Mouse (Mus musculus): ENCODE results near the gene C1rb. TPM values are rescaled to one million over a fixed set of nuclear protein-coding genes. Genes with fewer than 3 reads are reported as not detected.
"Not testable (repeated sequence)": the region's sequence is repeated elsewhere in the genome, so short reads cannot be mapped to it uniquely, and the experiment has no call there.

C1rb gene
- polyA plus RNA-seq, 1 experiment from 2014 or later = not detected

- Histone ChIP-seq H3K9me3 (ENCODE audit: control insufficient read depth, low read length) (peaks cover 3% of the 10 kb centered on the region; the same call in 1 of the 2 replicates), H3K4me1 (ENCODE audit: control insufficient read depth, insufficient read depth, low read length) (no peaks in the 10 kb centered on the region), H3K9ac (ENCODE audit: low read depth, low read length) (no peak overlapping the region), H3K4me2 (ENCODE audit: low read depth, low read length) (no peak overlapping the region), H3K4me3 (ENCODE audit: low read length) (no peak overlapping the region), H3K27ac (ENCODE audit: low read length) (no peak overlapping the region), H3K27me3 (replicated peaks; ENCODE audit: control insufficient read depth, insufficient read depth, low read length) (no peaks in the 10 kb centered on the region), H3K36me3 (ENCODE audit: control insufficient read depth, insufficient read depth, low read length) (no peaks in the 10 kb centered on the region)
- 79% methylated on average over 3 of the region's 3 CpGs for WGBS
- ATAC-seq = peak; percentile 95
Observed at GRCm38 (mm10) chr6:124549023-124549550, 21.0 kb upstream of the C1rb start.

GRCm38 (mm10) chr6:124552766-124553165, 17.3 kb upstream of the C1rb start:
- no peak for ATAC-seq
- 67% methylated on average over 22 of the region's 22 CpGs for WGBS
- Histone ChIP-seq H3K27ac (ENCODE audit: low read length) (no peak overlapping the region), H3K4me1 (ENCODE audit: control insufficient read depth, insufficient read depth, low read length) (no peaks in the 10 kb centered on the region), H3K4me3 (ENCODE audit: low read length) (no peak overlapping the region), H3K27me3 (replicated peaks; ENCODE audit: control insufficient read depth, insufficient read depth, low read length) (no peaks in the 10 kb centered on the region), H3K9ac (ENCODE audit: low read depth, low read length) (no peak overlapping the region), H3K4me2 (ENCODE audit: low read depth, low read length) (no peak overlapping the region), H3K36me3 (ENCODE audit: control insufficient read depth, insufficient read depth, low read length) (no peaks in the 10 kb centered on the region), H3K9me3 (ENCODE audit: control insufficient read depth, low read length) (peaks cover 3% of the 10 kb centered on the region; the same call in 1 of the 2 replicates)

GRCm38 (mm10) chr6:124555956-124556355, 14.1 kb upstream of the C1rb start:
- not testable (repeated sequence) for H3K27me3 ChIP-seq (replicated peaks; ENCODE audit: control insufficient read depth, insufficient read depth, low read length); H3K27ac ChIP-seq (ENCODE audit: low read length); H3K36me3 ChIP-seq (ENCODE audit: control insufficient read depth, insufficient read depth, low read length); H3K4me3 ChIP-seq (ENCODE audit: low read length); H3K4me2 ChIP-seq (ENCODE audit: low read depth, low read length); H3K9me3 ChIP-seq (ENCODE audit: control insufficient read depth, low read length); ATAC-seq; H3K9ac ChIP-seq (ENCODE audit: low read depth, low read length); H3K4me1 ChIP-seq (ENCODE audit: control insufficient read depth, insufficient read depth, low read length)
- WGBS = 83% methylated on average over 2 of the region's 2 CpGs

- not testable (repeated sequence) for H3K27me3 ChIP-seq (replicated peaks; ENCODE audit: control insufficient read depth, insufficient read depth, low read length); H3K9me3 ChIP-seq (ENCODE audit: control insufficient read depth, low read length); H3K36me3 ChIP-seq (ENCODE audit: control insufficient read depth, insufficient read depth, low read length); H3K4me3 ChIP-seq (ENCODE audit: low read length); ATAC-seq; H3K4me2 ChIP-seq (ENCODE audit: low read depth, low read length); H3K9ac ChIP-seq (ENCODE audit: low read depth, low read length); H3K27ac ChIP-seq (ENCODE audit: low read length); H3K4me1 ChIP-seq (ENCODE audit: control insufficient read depth, insufficient read depth, low read length)
- WGBS = 88% methylated on average over 4 of the region's 4 CpGs
Observed at GRCm38 (mm10) chr6:124561156-124561555, 8.9 kb upstream of the C1rb start.

GRCm38 (mm10) chr6:124561611-124562010, 8.5 kb upstream of the C1rb start:
- not testable (repeated sequence) for H3K9me3 ChIP-seq (ENCODE audit: control insufficient read depth, low read length); ATAC-seq; H3K27ac ChIP-seq (ENCODE audit: low read length); H3K36me3 ChIP-seq (ENCODE audit: control insufficient read depth, insufficient read depth, low read length); H3K27me3 ChIP-seq (replicated peaks; ENCODE audit: control insufficient read depth, insufficient read depth, low read length); H3K4me2 ChIP-seq (ENCODE audit: low read depth, low read length); H3K9ac ChIP-seq (ENCODE audit: low read depth, low read length); H3K4me3 ChIP-seq (ENCODE audit: low read length); H3K4me1 ChIP-seq (ENCODE audit: control insufficient read depth, insufficient read depth, low read length)
- 96% methylated on average over 2 of the region's 2 CpGs for WGBS

GRCm38 (mm10) chr6:124575155-124575678, 5.1 kb downstream of the C1rb start:
- not testable (repeated sequence) for H3K27ac ChIP-seq (ENCODE audit: low read length); H3K36me3 ChIP-seq (ENCODE audit: control insufficient read depth, insufficient read depth, low read length); ATAC-seq; H3K4me2 ChIP-seq (ENCODE audit: low read depth, low read length); H3K9ac ChIP-seq (ENCODE audit: low read depth, low read length); H3K9me3 ChIP-seq (ENCODE audit: control insufficient read depth, low read length); H3K4me1 ChIP-seq (ENCODE audit: control insufficient read depth, insufficient read depth, low read length); H3K4me3 ChIP-seq (ENCODE audit: low read length); H3K27me3 ChIP-seq (replicated peaks; ENCODE audit: control insufficient read depth, insufficient read depth, low read length)
- WGBS = 88% methylated on average over 3 of the region's 3 CpGs

- H3K9ac ChIP-seq (ENCODE audit: low read depth, low read length); H3K4me2 ChIP-seq (ENCODE audit: low read depth, low read length); H3K36me3 ChIP-seq (ENCODE audit: control insufficient read depth, insufficient read depth, low read length); H3K4me1 ChIP-seq (ENCODE audit: control insufficient read depth, insufficient read depth, low read length); H3K9me3 ChIP-seq (ENCODE audit: control insufficient read depth, low read length); ATAC-seq; H3K4me3 ChIP-seq (ENCODE audit: low read length); H3K27ac ChIP-seq (ENCODE audit: low read length); H3K27me3 ChIP-seq (replicated peaks; ENCODE audit: control insufficient read depth, insufficient read depth, low read length): not testable (repeated sequence)
- 76% methylated on average over 7 of the region's 7 CpGs for WGBS
Observed at GRCm38 (mm10) chr6:124580155-124580554, 10.1 kb downstream of the C1rb start.

- Histone ChIP-seq H3K4me3 (ENCODE audit: low read length) (no peak overlapping the region), H3K9me3 (ENCODE audit: control insufficient read depth, low read length) (no peaks in the 10 kb centered on the region), H3K27me3 (replicated peaks; ENCODE audit: control insufficient read depth, insufficient read depth, low read length) (no peaks in the 10 kb centered on the region), H3K4me1 (ENCODE audit: control insufficient read depth, insufficient read depth, low read length) (no peaks in the 10 kb centered on the region), H3K36me3 (ENCODE audit: control insufficient read depth, insufficient read depth, low read length) (no peaks in the 10 kb centered on the region), H3K4me2 (ENCODE audit: low read depth, low read length) (no peak overlapping the region), H3K9ac (ENCODE audit: low read depth, low read length) (no peak overlapping the region), H3K27ac (ENCODE audit: low read length) (no peak overlapping the region)
- ATAC-seq = no peak
- 92% methylated on average over 1 of the region's 1 CpGs for WGBS
Observed at GRCm38 (mm10) chr6:124582231-124582630, 12.1 kb downstream of the C1rb start.

- WGBS = 68% methylated on average over 3 of the region's 3 CpGs
- Histone ChIP-seq H3K9me3 (ENCODE audit: control insufficient read depth, low read length) (no peaks in the 10 kb centered on the region), H3K9ac (ENCODE audit: low read depth, low read length) (no peak overlapping the region)
Observed at GRCm38 (mm10) chr6:124584935-124585334, 14.8 kb downstream of the C1rb start.

GRCm38 (mm10) chr6:124585761-124586160, 15.7 kb downstream of the C1rb start:
- ATAC-seq = no peak
- WGBS = 82% methylated on average over 3 of the region's 3 CpGs
- Histone ChIP-seq H3K9ac (ENCODE audit: low read depth, low read length) (no peak overlapping the region), H3K4me1 (ENCODE audit: control insufficient read depth, insufficient read depth, low read length) (no peaks in the 10 kb centered on the region), H3K4me3 (ENCODE audit: low read length) (no peak overlapping the region), H3K27me3 (replicated peaks; ENCODE audit: control insufficient read depth, insufficient read depth, low read length) (no peaks in the 10 kb centered on the region), H3K27ac (ENCODE audit: low read length) (no peak overlapping the region), H3K36me3 (ENCODE audit: control insufficient read depth, insufficient read depth, low read length) (no peaks in the 10 kb centered on the region), H3K4me2 (ENCODE audit: low read depth, low read length) (no peak overlapping the region), H3K9me3 (ENCODE audit: control insufficient read depth, low read length) (no peaks in the 10 kb centered on the region)

More at GRCm38 (mm10) chr6:124584935-124585334, 14.8 kb downstream of the C1rb start:
- Histone ChIP-seq H3K36me3 (ENCODE audit: control insufficient read depth, insufficient read depth, low read length) (no peaks in the 10 kb centered on the region), H3K4me1 (ENCODE audit: control insufficient read depth, insufficient read depth, low read length) (no peaks in the 10 kb centered on the region), H3K4me3 (ENCODE audit: low read length) (no peak overlapping the region), H3K4me2 (ENCODE audit: low read depth, low read length) (no peak overlapping the region), H3K27me3 (replicated peaks; ENCODE audit: control insufficient read depth, insufficient read depth, low read length) (no peaks in the 10 kb centered on the region), H3K27ac (ENCODE audit: low read length) (no peak overlapping the region)
- no peak for ATAC-seq

Data from intestine, embryonic 16.5 days (tissue).